Mouse (Mus musculus) forebrain, embryonic 13.5 days (tissue): ENCODE data around the gene Tfdp2. TPM values are rescaled to one million over a fixed set of nuclear protein-coding genes. Genes with fewer than 3 reads are reported as not detected.

Experiments
- ATAC-seq: fragments of 200-750 bp; cut with Nextera tagmentation; 2 replicates; pipeline ENCODE4 v1.8.0; 2017
- H3K27ac ChIP-seq: fragments of 300-500 bp; sonication (generic); 2 replicates; pipeline ENCODE4 v1.5.1; 2015; ENCODE audit warnings: inconsistent platforms, mild to moderate bottlenecking, moderate library complexity
- H3K27me3 ChIP-seq: fragments of 300-500 bp; sonication (generic); 2 replicates; pipeline ENCODE4 v1.6.1; 2015; ENCODE audit warnings: mild to moderate bottlenecking, inconsistent platforms
- H3K36me3 ChIP-seq: fragments of 300-500 bp; sonication (generic); 2 replicates; pipeline ENCODE4 v1.6.1; 2015; ENCODE audit warnings: mild to moderate bottlenecking, inconsistent platforms; ENCODE audit not compliant: poor library complexity, severe bottlenecking
- H3K4me1 ChIP-seq: fragments of 300-500 bp; sonication (generic); 2 replicates; pipeline ENCODE4 v1.6.1; 2015; ENCODE audit warnings: inconsistent platforms
- H3K4me2 ChIP-seq: fragments of 300-500 bp; sonication (generic); 2 replicates; pipeline ENCODE4 v1.6.1; 2015; ENCODE audit warnings: inconsistent platforms, mild to moderate bottlenecking, moderate library complexity
- H3K4me3 ChIP-seq: fragments of 300-500 bp; sonication (generic); 2 replicates; pipeline ENCODE4 v1.5.1; 2015; ENCODE audit warnings: mild to moderate bottlenecking, inconsistent platforms
- H3K9ac ChIP-seq: fragments of 300-500 bp; sonication (generic); 2 replicates; pipeline ENCODE4 v1.6.1; 2015; ENCODE audit warnings: mild to moderate bottlenecking, inconsistent platforms
- H3K9me3 ChIP-seq: fragments of 300-500 bp; sonication (generic); replicated peaks from 2 replicates; pipeline ENCODE4 v1.6.1; 2016; ENCODE audit warnings: inconsistent platforms
- WGBS: fragments of 180-500 bp; shearing (Covaris S2); methylation state at CpG from one replicate; pipeline ENCODE4 v1.1.7; 2015; 5-methylcytosine and 5-hydroxymethylcytosine counted together
- polyA plus RNA-seq: library from polyadenylated mRNA; unstranded; fragments of >200 nt; fragmentation: Nextera tagmentation; extraction: Ambion mirVana; gene quantifications from 2 replicates; pipeline ENCODE4 v1.2.1, GENCODE M21; 2015

The Tfdp2 gene
- polyA plus RNA-seq, 1 experiment from 2014 or later = 47.2 TPM

DNA sequence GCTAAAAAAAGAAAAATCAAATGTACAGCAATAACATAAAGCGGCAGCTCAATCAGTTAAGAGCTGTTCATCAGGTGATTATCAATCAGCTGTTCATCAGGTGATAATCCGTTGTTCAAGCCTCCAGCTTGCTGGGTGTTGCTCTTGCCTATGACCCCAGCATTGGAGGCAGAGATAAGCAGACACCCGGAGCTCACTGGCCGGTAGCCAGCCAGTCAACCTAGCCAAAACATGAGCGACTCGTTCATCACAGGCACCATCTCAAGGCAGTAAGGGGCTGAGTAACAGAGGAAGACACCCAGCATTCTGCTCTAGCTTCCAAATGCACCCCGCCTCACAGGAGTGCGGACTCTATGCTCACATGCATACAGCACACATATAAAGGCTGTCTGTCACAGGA lies 157.7 kb downstream of the Tfdp2 start:
- 83% methylated on average over 8 of the region's 8 CpGs for WGBS
- Histone ChIP-seq H3K4me1 (peaks cover 4% of the 10 kb centered on the region; the same call in 1 of the 2 replicates), H3K27me3 (no peaks in the 10 kb centered on the region), H3K9ac (no peak overlapping the region), H3K9me3 (no peaks in the 10 kb centered on the region), H3K4me2 (no peak overlapping the region), H3K27ac (no peak overlapping the region), H3K36me3 (peaks cover 3% of the 10 kb centered on the region), H3K4me3 (no peak overlapping the region)
- ATAC-seq = no peak

DNA sequence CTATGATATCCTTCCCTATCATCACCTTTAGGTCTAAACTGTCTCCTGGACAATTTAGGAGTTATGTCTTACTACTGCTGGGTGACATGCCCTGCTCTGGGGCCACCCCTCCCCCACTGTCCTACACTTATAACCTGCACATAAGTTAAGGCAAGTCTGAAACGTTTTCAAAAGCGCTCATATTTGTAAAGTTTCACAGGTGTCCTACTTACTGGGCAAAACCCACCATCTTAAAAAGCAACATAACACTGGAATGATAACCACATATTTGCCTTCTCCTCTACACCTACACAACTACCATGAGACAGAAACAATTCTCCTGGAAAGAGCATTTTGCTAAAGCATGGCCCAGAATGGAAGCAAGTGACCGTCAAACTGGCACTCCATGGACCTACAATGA lies 164.0 kb downstream of the Tfdp2 start:
- 86% methylated on average over 3 of the region's 3 CpGs for WGBS
- Histone ChIP-seq H3K27me3 (no peaks in the 10 kb centered on the region), H3K4me3 (no peak overlapping the region), H3K9me3 (no peaks in the 10 kb centered on the region), H3K36me3 (no peaks in the 10 kb centered on the region), H3K4me2 (no peak overlapping the region), H3K27ac (no peak overlapping the region), H3K4me1 (peaks cover 30% of the 10 kb centered on the region), H3K9ac (no peak overlapping the region)
- ATAC-seq = no peak

DNA sequence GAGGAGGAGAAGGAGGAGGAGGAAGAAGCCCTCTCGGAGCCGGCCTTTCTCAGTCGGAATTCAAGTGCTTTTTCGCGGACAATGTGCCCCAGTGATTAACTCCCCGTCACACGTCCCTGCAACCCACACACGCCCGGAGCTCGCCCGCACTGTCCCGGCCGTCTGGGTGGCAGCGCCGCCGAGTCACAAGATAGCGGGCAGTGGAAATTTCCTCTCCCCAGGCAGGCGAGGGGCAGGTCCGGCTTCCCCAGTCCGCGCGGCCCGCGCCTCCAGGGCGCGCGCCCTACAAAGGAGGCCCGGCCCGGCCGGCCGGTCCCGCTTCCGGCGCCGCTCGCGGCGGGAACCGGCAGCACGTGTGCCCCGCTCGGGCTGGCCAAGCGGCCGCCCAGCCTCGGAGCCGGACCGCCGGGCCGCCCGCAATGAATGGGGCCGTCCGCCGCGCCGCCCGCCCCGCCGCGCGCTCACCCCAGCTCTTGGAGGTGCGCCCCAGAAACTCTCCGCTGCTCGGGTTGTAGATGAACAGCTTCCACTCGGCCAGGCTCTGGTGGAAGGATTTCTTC lies 167.6 kb downstream of the Tfdp2 start:
- H3K36me3 ChIP-seq = no peaks in the 10 kb centered on the region
- H3K9ac ChIP-seq = peak overlapping the region; percentile 94
- no peaks in the 10 kb centered on the region for H3K27me3 ChIP-seq
- H3K9me3 ChIP-seq = no peaks in the 10 kb centered on the region
- WGBS = 2% methylated on average over 44 of the region's 64 CpGs
- peak overlapping the region; percentile 94 for H3K27ac ChIP-seq
- H3K4me2 ChIP-seq = peak overlapping the region; percentile 76
- H3K4me1 ChIP-seq = peaks cover 30% of the 10 kb centered on the region
- H3K4me3 ChIP-seq = peak overlapping the region; percentile 85
- ATAC-seq = peak; percentile 70

DNA sequence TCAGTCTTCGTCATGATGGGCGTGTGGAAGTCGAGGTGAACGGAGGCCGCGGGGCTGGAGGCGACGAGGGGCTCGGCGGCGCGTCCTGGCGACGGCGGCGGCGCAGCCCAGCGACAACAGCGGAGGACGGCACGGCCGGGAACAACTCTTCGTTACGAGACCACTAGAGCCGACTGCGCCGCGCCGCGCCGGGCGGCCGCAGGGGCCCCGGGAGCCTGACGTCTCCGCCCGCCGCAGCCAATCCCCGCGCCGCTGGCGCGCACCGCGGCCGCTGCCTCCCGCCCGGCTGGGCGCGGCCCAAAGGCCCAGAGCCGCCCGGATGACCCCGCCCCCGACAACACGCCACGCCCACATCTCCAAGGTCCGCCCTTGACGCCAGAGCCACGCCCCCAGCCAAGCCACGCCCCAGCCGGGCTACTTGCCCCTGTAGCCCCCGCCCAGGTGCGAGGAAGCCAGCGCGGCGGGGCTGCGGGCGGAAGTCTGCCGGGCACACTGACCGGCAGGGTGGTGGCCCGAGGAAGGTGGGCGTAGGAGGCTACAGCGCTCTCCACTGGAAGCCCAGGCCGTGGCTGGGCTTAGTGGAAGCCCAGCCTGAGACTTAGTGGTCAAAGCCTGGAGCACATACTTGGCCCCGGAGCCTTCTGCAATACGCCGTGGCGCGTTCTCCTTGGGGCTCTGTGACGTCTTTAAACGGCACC lies 168.2 kb downstream of the Tfdp2 start, which contains the start of gene Atp1b3:
Atp1b3 (minus strand) TSS at position 302 of the 698 bp plus-strand sequence.
- no peaks in the 10 kb centered on the region for H3K27me3 ChIP-seq
- peak within 1 kb of the TSS; percentile 94 for H3K27ac ChIP-seq
- H3K9me3 ChIP-seq = no peaks in the 10 kb centered on the region
- H3K9ac ChIP-seq = peak within 1 kb of the TSS; percentile 94
- peaks cover 30% of the 10 kb centered on the region for H3K4me1 ChIP-seq
- H3K4me2 ChIP-seq = peak within 1 kb of the TSS; percentile 76
- no peaks in the 10 kb centered on the region for H3K36me3 ChIP-seq
- ATAC-seq = peak; percentile 97
- WGBS = under 1% methylated on average over 71 of the region's 81 CpGs
- peak within 1 kb of the TSS; percentile 85 for H3K4me3 ChIP-seq

DNA sequence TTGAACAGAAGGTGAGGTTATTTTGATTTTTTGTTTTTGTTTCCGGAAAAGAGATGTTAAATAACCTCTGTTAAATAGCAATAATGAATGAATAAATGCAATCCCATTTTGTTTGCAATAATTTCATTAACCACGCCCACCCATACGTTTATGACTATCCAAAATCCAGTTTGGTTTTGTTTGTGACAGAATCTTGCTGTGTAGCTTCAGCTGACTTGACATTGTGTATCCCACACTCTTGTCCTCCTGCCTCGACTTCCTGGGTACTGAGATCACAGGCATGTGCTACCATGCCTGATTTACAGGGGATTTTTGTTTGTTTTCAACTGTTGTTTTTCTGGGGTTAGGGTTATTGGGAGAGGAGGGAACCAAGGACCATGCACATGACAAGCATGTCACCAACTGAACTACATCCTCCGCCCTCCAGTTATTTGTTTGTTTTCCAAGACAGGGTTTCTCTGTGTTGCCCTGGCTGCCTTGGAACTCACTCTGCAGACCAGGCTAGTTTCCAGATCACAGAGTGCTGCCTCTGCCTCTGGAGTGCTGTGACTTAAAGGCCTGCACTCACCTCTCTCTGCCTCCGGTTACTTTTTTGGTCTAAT lies 169.3 kb downstream of the Tfdp2 start:
- Histone ChIP-seq H3K27ac (no peak overlapping the region), H3K36me3 (no peaks in the 10 kb centered on the region), H3K4me1 (peaks cover 25% of the 10 kb centered on the region), H3K27me3 (no peaks in the 10 kb centered on the region), H3K9me3 (no peaks in the 10 kb centered on the region), H3K4me3 (no peak overlapping the region), H3K4me2 (no peak overlapping the region), H3K9ac (no peak overlapping the region)
- WGBS = 73% methylated on average over 6 of the region's 6 CpGs
- ATAC-seq = no peak

DNA sequence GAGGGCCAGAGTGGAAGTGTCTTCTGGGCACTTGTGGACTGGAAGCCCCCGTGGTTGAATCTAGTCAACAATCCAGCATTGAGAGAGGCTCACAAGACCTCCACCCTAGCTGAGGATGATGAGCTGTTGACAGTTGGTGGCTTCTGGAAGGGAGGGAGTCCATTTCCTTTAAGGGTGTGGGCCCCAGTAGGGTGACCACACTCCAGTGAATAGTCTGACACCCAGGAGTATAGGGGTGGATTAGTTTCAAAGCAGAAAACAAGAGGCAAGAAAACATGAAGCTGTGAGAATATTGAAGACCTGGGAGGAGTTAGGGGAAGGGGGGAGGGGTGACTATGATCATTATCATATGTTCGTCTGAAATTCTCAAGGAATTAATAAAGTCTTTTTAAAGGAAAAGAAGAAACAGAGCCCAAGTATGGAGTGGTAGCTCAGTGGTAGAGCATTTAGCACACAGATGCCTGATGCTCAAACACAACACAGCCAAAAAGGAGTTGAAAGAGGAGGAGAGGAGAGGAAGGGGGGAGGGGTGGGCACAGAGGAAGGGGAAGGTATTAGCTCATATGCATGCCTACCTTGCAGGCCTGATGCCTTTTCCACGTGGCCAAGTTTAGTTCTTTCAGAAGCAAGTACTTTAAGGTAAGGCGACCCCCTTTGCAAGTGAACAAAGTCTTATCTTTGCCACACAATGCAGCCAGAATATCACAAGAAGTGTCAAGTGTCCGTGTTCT lies 173.7 kb downstream of the Tfdp2 start:
- no peaks in the 10 kb centered on the region for H3K36me3 ChIP-seq
- no peak overlapping the region for H3K4me2 ChIP-seq
- no peaks in the 10 kb centered on the region for H3K9me3 ChIP-seq
- H3K4me1 ChIP-seq = no peaks in the 10 kb centered on the region
- H3K4me3 ChIP-seq = no peak overlapping the region
- H3K27ac ChIP-seq = no peak overlapping the region
- H3K27me3 ChIP-seq = no peaks in the 10 kb centered on the region
- no peak for ATAC-seq
- 67% methylated on average over 5 of the region's 5 CpGs for WGBS
- H3K9ac ChIP-seq = no peak overlapping the region

DNA sequence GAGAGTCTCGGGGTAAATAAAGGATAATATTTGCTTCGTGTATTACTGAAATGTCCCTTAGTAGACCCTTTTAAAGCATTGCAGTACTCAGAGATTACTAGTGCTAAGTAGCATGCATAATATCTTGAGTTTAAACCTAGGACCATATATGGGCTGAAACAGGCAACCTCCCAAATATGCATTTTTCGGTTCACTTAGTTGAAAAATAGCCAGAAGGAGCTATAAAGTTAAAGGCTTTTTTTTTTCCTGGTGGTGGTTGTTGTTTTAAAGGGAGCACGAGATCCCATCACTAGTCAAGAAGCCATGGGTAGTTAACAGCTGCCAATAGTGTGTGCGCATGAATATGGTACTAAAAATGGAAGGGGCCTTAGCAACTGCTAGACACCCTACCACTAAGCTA lies 175.0 kb downstream of the Tfdp2 start:
- Histone ChIP-seq H3K27me3 (no peaks in the 10 kb centered on the region), H3K27ac (no peak overlapping the region), H3K4me3 (no peak overlapping the region), H3K9ac (no peak overlapping the region), H3K4me1 (no peaks in the 10 kb centered on the region), H3K36me3 (no peaks in the 10 kb centered on the region), H3K9me3 (no peaks in the 10 kb centered on the region), H3K4me2 (no peak overlapping the region)
- 93% methylated on average over 5 of the region's 5 CpGs for WGBS
- ATAC-seq = no peak

Other genes with a start within 250 kb of the Tfdp2 start
- 20.5 and 20.9 TPM in 2 replicates for gene Xrn1, start 241.5 kb upstream of the Tfdp2 start, polyA plus RNA-seq
- 1.9 and 2.1 TPM in 2 replicates for gene Gk5, start 76.9 kb upstream of the Tfdp2 start, polyA plus RNA-seq
- gene Atp1b3, start 168.2 kb downstream of the Tfdp2 start, polyA plus RNA-seq = 156 and 158 TPM in 2 replicates